Mouse (Mus musculus) heart, postnatal 0 days (tissue): ENCODE measurements around the gene March7.

Experiments used
- CTCF ChIP-seq: IDR thresholded peaks from 2 replicates; pipeline ENCODE4 v1.5.1; 2016; ENCODE audit warnings: antibody characterized with exemption, control low read depth, low read depth
- EP300 ChIP-seq: IDR thresholded peaks from 2 replicates; pipeline ENCODE4 v1.6.1; 2016; ENCODE audit warnings: antibody characterized with exemption, low read depth

DNA sequence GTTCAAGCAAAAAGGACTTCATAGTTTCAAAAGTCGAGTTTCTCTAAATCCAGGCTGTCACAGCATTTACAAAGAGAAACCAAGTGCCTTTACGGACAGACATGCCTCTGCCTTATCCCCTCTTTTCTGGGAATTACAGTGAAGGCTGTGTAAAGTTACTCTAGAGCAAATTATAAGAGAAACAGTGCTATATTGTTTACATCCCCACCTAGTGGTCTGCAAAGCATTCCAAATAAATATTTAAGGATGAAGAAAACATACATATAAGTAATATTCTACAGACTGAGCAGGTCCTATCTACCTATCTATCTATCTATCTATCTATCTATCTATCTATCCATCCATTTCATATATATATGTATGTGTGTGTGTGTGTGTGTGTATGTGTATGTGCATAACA, 28.0 kb upstream of the March7 start:
- TF ChIP-seq CTCF (peak; percentile 25; the same call in 1 of the 2 replicates), EP300 (no peak)
